Mouse (Mus musculus) cerebellum, adult 2 months (tissue): ENCODE results near the gene Catspere2.

Source experiments
- CTCF ChIP-seq: fragments of 200-500 bp; IDR thresholded peaks from 2 replicates; pipeline ENCODE4 v1.5.1; 2011; ENCODE audit warnings: low read depth, mild to moderate bottlenecking, control low read depth, low read length, moderate library complexity, borderline replicate concordance; ENCODE audit not compliant: insufficient read depth
- POLR2A ChIP-seq: fragments of 200-500 bp; IDR thresholded peaks from 2 replicates; pipeline ENCODE4 v1.6.1; 2011; ENCODE audit warnings: low read length, control low read depth, borderline replicate concordance; ENCODE audit not compliant: insufficient read depth

DNA sequence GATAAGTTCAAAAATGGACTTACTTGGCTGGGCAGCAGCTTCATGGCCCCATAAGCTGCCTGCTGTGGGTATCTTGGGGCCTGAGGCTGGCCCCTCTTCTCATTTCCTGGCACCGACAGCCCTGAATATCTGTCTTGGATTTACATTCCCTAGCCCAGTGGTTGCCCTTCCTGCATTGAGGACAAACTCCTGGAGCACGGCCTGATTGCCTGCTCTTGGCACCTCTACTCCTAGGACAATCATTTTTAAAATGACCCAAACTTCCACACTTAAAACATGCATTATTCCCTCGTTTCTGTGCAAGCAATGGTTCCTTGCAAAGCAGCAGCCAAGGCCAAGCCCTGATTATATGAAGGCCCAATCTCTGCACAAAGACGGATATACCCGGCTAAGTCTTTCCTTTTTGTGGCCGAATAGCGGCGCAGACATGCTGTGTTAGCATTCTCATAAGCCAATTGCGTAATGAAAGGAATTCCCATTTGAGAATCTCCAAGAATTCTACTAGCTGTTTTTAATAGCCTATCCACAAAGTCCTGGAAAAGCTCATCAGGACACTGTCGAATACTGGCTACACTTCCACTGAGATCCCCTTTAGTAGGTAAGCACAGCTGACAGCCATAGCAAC lies 222.6 kb downstream of the Catspere2 start:
- TF ChIP-seq CTCF (no peak), POLR2A (no peak)
